Mouse (Mus musculus) left cerebral cortex, postnatal 10 days (tissue): ENCODE results near the gene Lrrc46. TPM values are rescaled to one million over a fixed set of nuclear protein-coding genes. Genes with fewer than 3 reads are reported as not detected.

Experiments
- DNase-seq, 2 experiments: peaks; one replicate each; pipeline ENCODE4 v3.0.0; 2021 to 2022; ENCODE audit warnings: low spot score in 2 of 2, mixed read lengths in 1 of 2; ENCODE audit errors: extremely low spot score in 1 of 2
- intact Hi-C: fragments of 180-260 bp; cut with DNase I; formaldehyde crosslinking; loops from one replicate; pipeline ENCODE4 v1.15.1; 2025
- total RNA-seq, 2 experiments: library from RNA; stranded (reverse); gene quantifications; 2 replicates each; pipeline ENCODE4 v1.2.3; 2021

Gene Lrrc46
- total RNA-seq, 2 experiments from 2014 or later, result 0.61 to 0.75 TPM

DNA sequence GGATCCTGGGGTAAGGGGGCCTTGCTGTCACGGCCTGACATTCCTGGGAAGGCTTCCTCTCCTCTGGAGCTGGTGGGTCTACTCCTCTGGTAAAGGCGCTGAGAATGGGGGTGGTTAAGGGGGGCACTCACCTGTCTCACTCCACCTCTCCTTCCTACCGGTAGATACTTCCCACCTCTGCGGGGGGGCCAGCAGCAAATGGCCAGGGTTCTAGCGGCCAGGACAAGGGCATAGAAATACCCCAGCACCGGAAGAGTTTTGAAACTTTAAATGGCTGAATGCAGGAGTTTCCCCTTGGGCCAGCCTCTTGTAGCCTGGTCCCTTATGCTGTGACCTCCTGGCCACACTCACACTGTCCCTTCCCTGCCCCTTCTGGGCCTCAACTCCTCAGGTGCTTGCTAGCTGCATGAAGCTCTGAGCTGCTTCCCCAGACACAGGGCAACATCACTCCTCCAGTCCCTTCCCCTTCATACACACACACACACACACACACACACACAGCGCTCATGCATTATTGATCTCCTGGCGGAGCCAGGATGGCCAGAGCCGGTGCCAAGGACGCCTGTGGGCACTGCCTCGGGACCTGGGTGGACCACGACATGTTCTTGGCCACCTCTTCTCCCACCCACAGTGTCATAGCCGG is 9.9 kb upstream of the Lrrc46 start:
- DNase-seq, result no peak
- intact Hi-C loops, result no loop called here

DNA sequence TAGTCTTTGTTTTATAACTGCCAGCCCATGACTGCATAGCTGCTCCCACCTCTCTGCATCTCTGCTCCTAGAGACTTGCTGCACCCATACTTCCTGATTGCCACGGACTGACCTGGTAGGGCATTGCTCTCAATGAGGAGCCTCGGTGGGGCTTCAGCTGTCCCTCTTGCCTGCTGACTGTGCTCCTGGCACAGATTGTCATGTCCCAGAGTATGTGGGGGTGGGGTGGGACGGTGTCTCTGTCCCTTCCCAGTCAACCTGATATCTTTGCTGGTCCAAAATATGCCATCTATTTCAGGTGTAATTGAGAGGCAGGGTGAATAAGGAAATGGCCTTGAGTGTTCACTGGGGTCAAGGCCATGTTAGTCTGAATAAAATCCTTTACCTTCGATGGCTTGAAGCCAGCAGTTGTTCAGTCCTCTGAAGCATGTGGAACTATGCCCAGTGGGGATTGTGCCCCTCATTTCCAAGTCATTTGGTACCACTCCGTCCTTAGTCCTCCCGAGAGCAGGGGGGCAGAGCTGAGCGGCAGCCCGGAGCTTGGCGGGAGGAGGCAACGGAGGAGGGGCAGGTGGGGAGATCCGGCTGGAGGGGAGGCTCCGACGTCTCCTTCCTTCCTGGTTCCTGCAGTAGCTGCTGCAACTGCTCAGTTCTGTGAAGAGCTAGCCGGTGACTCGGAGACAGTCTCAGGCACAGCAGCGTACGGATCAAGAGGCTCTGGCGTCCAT is 9.2 kb upstream of the Lrrc46 start, which contains the start of gene Osbpl7:
Gene Osbpl7, plus strand, starts transcription at position 413 of the 728 bp plus-strand sequence.
- intact Hi-C loops, result no loop called here
- peak; percentile 74 to 90 for DNase-seq

DNA sequence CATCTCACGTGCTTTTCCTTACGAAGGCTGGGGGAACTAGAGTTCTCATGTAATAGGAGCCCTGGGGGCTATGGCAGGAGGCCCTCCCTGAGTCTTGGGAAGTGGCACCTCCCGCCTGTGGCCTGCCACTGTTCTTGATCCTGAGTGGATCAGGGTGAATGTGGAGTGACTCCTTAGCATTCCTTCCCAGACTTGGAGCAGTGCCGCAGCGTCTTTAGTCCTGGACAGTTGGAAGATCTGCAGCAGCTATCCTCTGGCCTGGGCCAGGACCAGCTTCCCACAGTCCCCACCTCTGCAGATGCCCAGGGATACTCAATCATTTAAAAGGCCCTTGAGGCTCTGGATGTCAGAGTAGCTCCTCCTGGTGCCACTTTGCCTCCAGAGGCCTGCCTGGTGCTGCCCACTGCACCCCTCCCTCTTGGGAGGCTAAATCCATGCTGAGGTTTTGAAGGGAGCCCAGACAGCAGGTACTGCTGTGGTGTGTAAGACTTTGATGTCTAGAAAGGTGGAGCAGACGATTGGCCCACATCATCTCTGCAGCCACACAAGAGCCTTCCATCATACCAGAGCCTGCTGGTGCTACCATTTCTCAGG is 8.4 kb upstream of the Lrrc46 start:
- intact Hi-C loops, result no loop called here
- no peak for DNase-seq

DNA sequence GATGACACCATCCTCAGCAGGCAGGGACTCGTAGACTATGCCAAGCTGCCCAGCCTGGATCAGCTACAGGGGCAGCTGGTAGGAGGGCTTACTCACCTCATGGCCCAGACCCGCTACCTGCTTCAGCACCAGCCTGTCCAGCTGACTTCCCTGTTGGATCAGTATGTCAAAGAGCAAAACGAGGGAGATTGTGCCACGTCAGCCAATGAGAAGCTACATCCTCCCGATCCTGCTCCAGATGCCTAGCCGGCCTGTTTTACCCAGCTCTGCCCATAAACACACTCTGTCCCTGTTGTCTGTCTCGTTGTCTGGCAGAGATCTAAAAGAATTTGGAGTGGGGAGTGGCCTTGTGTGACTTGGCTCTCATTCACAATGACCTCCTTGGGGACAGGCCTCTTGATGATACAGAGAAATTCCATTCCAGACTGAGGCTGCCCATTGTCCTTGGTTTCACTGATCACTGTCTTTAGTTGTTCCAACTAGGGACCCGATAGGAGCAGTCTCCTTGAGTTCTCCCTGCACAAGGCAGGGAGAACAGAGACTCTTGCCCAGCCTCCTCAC is 7.0 kb upstream of the Lrrc46 start:
- intact Hi-C loops, result no loop called here
- no peak for DNase-seq

DNA sequence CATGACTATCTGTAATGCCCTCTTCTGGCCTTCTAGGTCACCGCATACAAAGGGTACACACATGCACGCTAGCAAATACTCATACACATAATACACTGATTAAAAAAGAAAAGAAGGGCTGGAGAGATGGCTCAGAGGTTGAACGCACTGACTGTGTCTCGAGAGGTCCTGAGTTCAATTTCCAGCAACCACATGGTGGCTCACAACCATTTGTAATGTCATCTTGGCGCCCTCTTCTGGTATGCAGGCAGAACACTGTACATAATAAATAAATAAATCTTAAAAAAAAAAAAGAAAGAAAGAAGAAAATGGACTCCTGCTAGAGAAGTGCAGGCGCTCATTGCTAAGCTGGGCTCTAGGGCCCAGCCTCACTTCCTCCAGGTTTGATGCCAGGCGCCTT is 4.7 kb upstream of the Lrrc46 start:
- intact Hi-C loops, result no loop called here
- DNase-seq, result no peak

DNA sequence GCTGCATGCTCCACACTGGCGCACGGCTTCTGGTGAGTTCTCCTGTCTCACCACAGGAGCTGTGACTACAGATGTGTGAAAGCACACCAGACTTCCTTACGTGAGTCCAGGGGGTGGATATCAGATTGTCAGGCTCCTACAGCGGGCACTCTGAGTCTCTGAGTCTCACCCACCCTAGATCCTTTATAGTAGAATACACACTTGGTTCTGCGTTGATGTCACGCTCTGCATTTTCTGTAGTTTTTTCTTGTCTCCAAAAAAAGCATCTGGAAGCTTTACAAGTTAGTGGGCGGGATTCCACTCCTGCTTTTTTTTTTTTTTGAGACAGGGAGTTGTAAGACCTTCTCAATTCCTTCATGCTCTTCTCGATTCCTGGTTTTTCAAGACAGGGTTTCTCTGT is 3.7 kb upstream of the Lrrc46 start:
- DNase-seq, result no peak
- intact Hi-C loops, result no loop called here

DNA sequence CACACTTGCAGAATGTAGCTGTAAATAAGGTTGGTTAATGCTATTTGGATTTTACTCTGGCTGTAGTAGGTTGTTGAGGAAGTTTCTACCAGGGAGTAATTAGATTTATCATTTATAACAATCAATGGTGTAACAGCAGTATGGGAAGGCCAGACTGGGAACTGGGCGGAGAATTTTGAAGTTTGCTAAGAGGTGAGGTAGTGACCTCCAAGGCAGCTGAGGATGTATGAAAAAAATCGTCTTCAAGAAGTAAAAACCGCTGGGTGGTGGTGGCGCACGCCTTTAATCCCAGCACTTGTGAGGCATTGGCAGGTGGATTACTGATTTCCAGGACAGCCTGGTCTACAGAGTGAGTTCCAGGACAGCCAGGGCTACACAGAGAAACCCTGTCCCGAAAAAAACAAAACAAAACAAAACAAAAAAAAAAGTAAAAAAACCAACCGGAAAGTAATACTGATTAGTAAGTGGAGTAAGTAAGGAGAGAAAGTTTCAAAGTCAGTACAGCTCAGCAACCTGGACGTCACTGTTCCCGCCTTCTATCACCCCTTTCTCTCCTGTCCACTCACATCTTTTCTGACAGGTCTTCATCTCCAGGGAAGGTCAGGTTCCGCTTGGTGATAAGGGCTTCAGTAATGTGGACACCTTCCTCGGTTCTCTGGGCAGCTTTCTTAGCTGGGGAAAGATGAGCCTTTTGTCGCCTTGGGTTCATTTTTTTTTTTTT is 746 bp downstream of the Lrrc46 start:
- no peak for DNase-seq
- intact Hi-C loops, result no loop called here

DNA sequence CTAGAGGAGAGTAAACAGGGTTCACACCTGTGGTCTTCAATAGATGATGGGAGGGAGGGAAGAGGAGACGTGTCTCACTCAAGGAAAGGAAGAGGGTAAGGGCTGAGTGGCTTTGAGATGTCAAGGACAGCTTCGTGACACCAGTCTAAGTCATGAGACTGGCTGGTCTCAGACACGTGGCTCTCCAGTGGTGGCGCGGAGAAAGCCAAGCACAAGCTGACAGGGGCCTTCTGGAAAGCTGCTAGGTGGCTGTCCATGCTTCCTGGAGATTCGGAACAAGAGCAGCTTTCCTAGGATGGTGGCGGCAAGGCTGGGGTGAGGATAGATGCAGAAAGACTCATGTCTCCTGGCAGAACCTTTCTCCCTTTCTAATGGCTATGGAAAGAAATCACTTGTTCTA is 2.3 kb downstream of the Lrrc46 start:
- intact Hi-C loops, result no loop called here
- no peak for DNase-seq

DNA sequence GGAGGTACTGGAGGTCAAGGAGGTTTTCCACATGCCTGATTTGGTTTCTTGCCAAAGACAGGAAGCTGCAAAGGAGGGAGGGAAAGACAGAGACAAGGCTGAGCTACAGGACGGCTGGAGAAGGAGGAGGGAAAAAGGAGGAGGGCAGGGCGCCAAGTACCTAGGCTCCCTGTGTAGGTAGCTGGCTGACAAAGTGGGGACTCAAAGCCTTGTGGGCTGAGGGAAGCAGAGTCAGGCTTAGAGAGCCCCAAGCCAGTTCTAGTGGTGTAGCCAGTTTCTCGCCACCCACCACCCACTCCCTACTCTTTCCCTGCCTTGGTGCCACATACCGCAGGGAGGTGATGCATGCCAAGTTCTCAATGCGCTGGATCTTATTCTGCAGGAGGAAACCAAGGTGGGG is 5.1 kb downstream of the Lrrc46 start:
- no peak for DNase-seq

DNA sequence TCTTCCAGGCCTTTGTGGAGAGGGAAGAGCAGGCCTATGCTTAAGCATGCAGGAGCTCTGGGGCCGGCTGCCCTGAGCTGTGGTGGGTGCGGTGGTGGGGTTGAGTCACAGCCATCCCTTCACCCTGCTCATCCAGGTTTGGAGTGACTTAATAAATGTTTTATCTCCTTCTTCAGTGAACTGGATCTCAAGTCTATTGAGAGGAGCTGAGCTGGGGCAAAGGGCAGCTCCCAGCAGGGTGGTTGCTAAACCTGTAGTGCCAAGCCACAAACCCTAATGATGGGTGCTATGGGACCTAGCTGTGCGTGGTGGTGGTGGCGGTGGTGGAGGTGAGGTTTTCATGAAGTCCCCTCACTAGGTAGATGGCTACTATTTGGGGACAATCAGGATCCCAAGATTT is 7.4 kb downstream of the Lrrc46 start:
- intact Hi-C loops, result no loop called here

More for the DNA sequence above, 5.1 kb downstream of the Lrrc46 start:
- intact Hi-C loops, result no loop called here

DNA sequence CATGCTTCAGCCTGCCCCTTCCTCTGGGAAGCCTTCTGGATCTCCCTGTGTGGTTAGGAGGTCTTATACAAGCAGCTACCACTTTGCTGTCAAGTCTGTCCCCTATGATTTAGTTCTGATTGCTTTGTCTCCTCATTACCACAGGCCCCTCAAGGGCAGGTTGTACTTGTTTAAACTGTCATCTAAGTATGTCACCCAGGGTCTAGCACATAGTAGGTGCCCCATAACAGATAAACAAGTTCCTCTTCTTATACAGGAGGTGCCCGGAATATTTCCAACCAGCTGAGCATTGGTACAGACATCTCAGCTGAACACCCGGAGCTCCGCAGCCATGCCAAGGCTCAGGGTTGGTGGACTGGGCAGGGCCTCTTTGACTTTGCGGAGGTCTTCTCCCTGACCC is 8.7 kb downstream of the Lrrc46 start:
- intact Hi-C loops, result no loop called here
- DNase-seq, result no peak

More for the DNA sequence above, 7.4 kb downstream of the Lrrc46 start:
- no peak for DNase-seq

DNA sequence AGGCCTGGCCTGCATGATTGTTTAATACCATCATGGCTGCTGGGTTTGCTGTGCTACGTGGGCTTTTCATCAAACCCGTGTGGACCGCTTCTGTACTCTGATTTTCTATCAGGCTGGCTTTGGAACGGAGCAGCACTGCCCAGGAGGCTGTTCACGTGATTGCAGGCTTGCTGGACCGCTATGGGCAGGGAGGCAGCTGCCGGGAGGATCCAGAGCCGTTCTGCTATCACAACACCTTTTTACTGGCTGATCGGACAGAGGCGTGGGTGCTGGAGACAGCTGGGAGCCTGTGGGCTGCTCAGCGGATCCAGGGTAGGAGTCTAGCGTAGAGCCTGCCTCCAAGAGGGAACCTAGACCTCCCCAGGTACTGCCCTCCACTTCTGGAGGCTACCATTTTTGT is 9.2 kb downstream of the Lrrc46 start:
- DNase-seq, result no peak

DNA sequence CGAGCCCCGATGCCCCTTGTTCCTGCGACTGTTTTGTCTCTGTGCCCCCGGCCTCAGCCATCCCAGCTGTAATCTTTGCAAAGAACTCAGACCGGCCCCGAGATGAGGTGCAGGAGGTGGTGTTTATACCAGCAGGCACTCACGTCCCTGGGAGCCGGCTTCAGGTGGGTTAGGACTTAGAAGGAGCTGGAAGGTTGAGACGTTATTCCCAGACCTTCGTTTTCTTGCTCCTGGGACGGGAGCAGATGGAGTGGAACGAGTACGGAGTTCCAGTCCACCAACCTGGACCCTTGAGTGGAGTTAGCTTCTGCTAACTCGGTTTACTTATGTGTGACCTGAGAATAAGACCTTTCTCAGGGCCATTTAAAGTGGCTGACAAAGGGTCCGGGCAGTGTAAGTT is 10.8 kb downstream of the Lrrc46 start:
- intact Hi-C loops, result no loop called here
- no peak for DNase-seq

More for the DNA sequence above, 9.2 kb downstream of the Lrrc46 start:
- intact Hi-C loops, result no loop called here

DNA sequence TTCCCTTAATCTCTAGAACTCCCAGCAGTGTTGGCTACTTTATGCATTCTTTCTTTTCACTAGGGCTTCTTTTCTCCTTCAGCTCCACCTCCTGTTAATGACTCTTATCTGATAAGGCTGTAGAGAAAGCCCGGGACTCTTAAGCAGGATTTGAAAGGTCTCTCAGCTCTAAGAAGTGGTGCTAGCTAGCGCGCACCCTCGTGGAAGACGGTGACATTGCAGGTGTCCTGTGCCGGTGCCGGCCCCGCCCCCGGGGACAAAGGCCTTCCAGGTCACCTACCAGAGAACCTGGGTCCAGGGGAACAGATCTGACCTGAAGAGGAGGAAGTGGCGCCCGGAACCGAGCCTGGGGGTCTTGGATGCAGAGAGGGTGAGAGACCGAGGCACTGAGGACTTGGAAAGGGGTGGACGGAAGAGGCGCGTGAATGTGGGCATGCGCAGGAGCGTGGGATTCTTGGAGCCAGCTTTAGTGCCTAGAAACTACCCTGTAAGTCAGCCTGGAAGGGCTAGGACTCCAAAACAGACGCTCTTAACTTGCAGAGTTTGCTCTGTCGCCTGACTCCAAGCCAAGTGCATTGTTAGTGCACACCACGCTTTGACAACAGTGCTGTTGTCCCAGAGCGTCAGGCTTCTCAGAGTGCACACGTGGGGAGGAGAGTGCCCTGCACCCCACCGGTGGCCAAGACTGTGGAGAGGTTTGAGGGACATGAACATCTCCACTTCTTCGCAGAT is 11.4 kb downstream of the Lrrc46 start, which contains the start of gene Scrn2:
Gene Scrn2, plus strand, starts transcription at position 253 of the 732 bp plus-strand sequence.
- intact Hi-C loops, result loop anchor here (10.0 kb wide), 2 partner anchors 115 to 755 kb away; partner anchors contain the start of genes Cdk5rap3 and Hoxb9
- peak; percentile 49 to 76 for DNase-seq

DNA sequence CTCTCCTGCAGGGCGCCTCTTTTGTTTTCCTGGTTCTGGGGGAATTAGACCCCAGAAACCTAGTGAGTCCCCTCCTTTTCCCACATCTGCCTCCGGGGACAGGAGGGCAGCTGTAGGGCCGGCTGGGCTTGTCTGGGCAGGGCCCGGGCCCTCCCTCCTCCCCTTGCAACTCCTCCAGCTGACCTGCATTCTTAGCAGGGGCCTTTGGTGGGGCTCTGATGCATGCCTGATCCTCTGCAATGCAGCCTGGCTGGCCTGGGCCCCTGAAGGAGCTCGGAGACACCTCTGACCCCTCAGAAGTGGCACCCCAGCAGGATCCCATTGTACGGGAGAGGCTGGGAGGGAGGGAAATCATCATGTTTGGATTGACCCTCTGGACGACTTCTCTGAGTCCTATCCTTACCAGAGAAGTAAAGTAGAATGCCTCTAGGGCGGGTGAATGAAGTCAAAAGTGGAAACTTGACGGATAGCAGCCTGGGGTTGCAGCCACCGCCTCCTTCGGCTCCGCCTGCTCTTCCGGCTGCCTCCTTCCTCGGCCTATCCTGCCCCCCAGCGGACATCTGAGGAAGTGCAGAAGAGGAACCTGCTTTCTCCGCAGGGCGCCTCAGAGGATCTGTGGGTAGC is 15.4 kb downstream of the Lrrc46 start:
- DNase-seq, result peak; percentile 79 to 90
- intact Hi-C loops, result loop anchor here (2.0 to 10.0 kb wide), 3 partner anchors 43 to 751 kb away; partner anchors contain the start of genes Cdk5rap3, Hoxb9 and Sp2

DNA sequence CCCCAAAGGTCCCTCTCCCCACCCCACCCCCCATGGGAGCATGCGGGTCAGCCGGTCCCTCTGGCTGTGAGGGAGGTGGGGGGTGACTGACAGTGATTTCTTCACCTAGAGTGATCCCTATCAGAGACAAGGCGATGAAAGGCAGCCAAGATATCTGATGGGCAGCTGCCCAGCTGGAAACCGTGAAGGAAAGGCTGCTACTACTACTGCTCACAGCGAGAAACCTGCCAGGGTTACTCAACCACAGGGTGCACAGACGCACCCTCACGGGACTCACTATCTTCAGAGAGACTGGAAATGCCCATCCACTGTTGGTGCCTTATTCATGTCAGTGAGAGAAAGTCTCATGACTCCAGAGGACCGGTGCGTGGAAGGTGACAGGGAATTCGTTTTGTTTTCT is 16.2 kb downstream of the Lrrc46 start:
- intact Hi-C loops, result loop anchor here (10.0 kb wide), 2 partner anchors 110 to 750 kb away; partner anchors contain the start of genes Cdk5rap3 and Hoxb9
- DNase-seq, result no peak

DNA sequence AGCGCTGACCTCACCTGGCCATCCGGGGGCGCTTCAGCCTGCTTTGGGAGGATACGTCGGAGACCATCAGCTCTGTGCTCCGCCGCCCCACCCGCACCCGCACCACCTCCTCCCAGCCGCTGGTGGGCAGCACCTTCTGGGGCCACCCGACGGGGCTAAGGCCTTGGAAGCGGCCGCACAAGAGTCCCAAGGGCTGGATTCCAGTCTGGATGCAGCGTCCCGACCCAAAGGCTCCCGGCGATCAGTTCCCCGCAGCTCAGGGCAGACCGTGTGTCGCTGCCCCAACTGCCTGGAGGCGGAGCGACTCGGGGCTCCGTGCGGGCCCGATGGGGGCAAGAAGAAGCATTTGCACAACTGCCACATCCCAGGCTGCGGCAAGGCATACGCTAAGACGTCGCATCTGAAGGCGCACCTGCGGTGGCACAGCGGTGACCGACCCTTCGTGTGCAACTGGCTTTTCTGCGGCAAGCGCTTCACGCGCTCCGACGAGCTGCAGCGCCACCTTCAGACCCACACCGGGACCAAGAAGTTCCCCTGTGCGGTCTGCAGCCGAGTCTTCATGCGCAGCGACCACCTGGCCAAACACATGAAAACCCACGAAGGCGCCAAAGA is 19.2 kb downstream of the Lrrc46 start:
- DNase-seq, result peak; percentile 36 to 85
- intact Hi-C loops, result loop anchor here (10.0 kb wide), 2 partner anchors 107 to 747 kb away; partner anchors contain the start of genes Cdk5rap3 and Hoxb9
